Mouse (Mus musculus) CH12.LX (cell line): Measurements from ENCODE around the gene Phactr1. TPM values are rescaled to one million over a fixed set of nuclear protein-coding genes. Genes with fewer than 3 reads are reported as not detected.

Source experiments
- DNase-seq: peaks from one replicate; pipeline ENCODE4 v3.0.0-alpha.2; 2013; ENCODE audit errors: extremely low read depth
- H3K27ac ChIP-seq: 2 replicates; pipeline ENCODE4 v1.5.1; 2012; ENCODE audit warnings: low read depth, mild to moderate bottlenecking, control low read depth, moderate library complexity; ENCODE audit not compliant: insufficient read depth
- H3K27me3 ChIP-seq: replicated peaks from 2 replicates; pipeline ENCODE3; 2012; ENCODE audit warnings: inconsistent platforms
- H3K36me3 ChIP-seq, 2 experiments: replicated peaks in 1 of 2; 2 replicates each; pipeline versions ENCODE3 to v1.6.1; 2012; ENCODE audit warnings: inconsistent platforms in 1 of 2, low read length in 1 of 2, mild to moderate bottlenecking in 1 of 2, mixed read lengths in 1 of 2, moderate library complexity in 1 of 2; ENCODE audit not compliant: control insufficient read depth in 1 of 2, insufficient read depth in 1 of 2
- H3K4me1 ChIP-seq, 2 experiments: 2 replicates each; pipeline ENCODE4 v1.6.1; 2012; ENCODE audit warnings: inconsistent platforms in 1 of 2, moderate library complexity in 1 of 2; ENCODE audit not compliant: insufficient read depth in 2 of 2, control insufficient read depth in 1 of 2
- H3K4me2 ChIP-seq: 2 replicates; pipeline ENCODE4 v1.6.1; 2012; ENCODE audit warnings: low read depth, mild to moderate bottlenecking, control low read depth; ENCODE audit not compliant: poor library complexity, insufficient read depth, severe bottlenecking
- H3K4me3 ChIP-seq, 3 experiments: fragments of 150-350 bp in 1 of 3; sonication (generic) in 1 of 3; replicated peaks in 1 of 3; 2 replicates each; pipeline versions ENCODE3 to v1.5.1; 2011 to 2012; ENCODE audit warnings: low read depth in 2 of 3, low read length in 2 of 3, mild to moderate bottlenecking in 2 of 3, moderate library complexity in 2 of 3, control low read depth in 1 of 3, improper control_type of control experiment in 1 of 3, inconsistent platforms in 1 of 3, mixed read lengths in 1 of 3; ENCODE audit not compliant: poor library complexity in 1 of 3
- H3K79me2 ChIP-seq: replicated peaks from 2 replicates; pipeline ENCODE4 v1.6.1; 2012; ENCODE audit warnings: mild to moderate bottlenecking, moderate library complexity; ENCODE audit not compliant: control insufficient read depth, poor library complexity, insufficient read depth, severe bottlenecking; ENCODE audit errors: extremely low read depth
- H3K9ac ChIP-seq: 2 replicates; pipeline ENCODE4 v1.6.1; 2012; ENCODE audit warnings: low read depth, mild to moderate bottlenecking, control low read depth, moderate library complexity; ENCODE audit not compliant: insufficient read depth
- H3K9me3 ChIP-seq: replicated peaks from 2 replicates; pipeline ENCODE3; 2012; ENCODE audit warnings: low read length, inconsistent platforms, mixed read lengths
- CHD1 ChIP-seq: IDR thresholded peaks from 2 replicates; pipeline ENCODE4 v1.6.1; 2012; ENCODE audit warnings: low read depth, low read length, improper control_type of control experiment, inconsistent platforms
- CHD2 ChIP-seq: IDR thresholded peaks from 2 replicates; pipeline ENCODE4 v1.6.1; 2011; ENCODE audit warnings: low read length, improper control_type of control experiment
- CTCF ChIP-seq, 2 experiments: IDR thresholded peaks in 1 of 2; conservative IDR thresholded peaks in 1 of 2; 2 replicates each; pipeline ENCODE4 v1.5.1; 2011 to 2012; ENCODE audit warnings: low read depth in 2 of 2, low read length in 2 of 2, improper control_type of control experiment in 1 of 2, inconsistent platforms in 1 of 2, mild to moderate bottlenecking in 1 of 2, moderate library complexity in 1 of 2
- E2F4 ChIP-seq: IDR thresholded peaks from 2 replicates; pipeline ENCODE4 v1.6.1; 2011; ENCODE audit warnings: low read depth, low read length, improper control_type of control experiment; ENCODE audit not compliant: insufficient replicate concordance
- EP300 ChIP-seq: IDR thresholded peaks from 2 replicates; pipeline ENCODE4 v1.6.1; 2011; ENCODE audit warnings: low read length, improper control_type of control experiment
- ETS1 ChIP-seq: conservative IDR thresholded peaks from 2 replicates; pipeline ENCODE4 v1.6.1; 2012; ENCODE audit warnings: low read depth, mild to moderate bottlenecking, inconsistent platforms, low read length, improper control_type of control experiment, moderate library complexity
- IRF4 ChIP-seq: IDR thresholded peaks from 2 replicates; pipeline ENCODE4 v1.6.1; 2014; ENCODE audit warnings: low read depth, mild to moderate bottlenecking, inconsistent platforms, low read length, improper control_type of control experiment
- JUND ChIP-seq: conservative IDR thresholded peaks from 2 replicates; pipeline ENCODE4 v1.6.1; 2011; ENCODE audit warnings: low read depth, low read length, improper control_type of control experiment
- KAT2A ChIP-seq: IDR thresholded peaks from 2 replicates; pipeline ENCODE4 v1.6.1; 2012; ENCODE audit warnings: low read length, improper control_type of control experiment, inconsistent platforms; ENCODE audit not compliant: insufficient replicate concordance
- MAX ChIP-seq: IDR thresholded peaks from 2 replicates; pipeline ENCODE4 v1.6.1; 2011; ENCODE audit warnings: low read length, improper control_type of control experiment
- MEF2A ChIP-seq: IDR thresholded peaks from 2 replicates; pipeline ENCODE4 v1.6.1; 2014; ENCODE audit warnings: low read depth, mild to moderate bottlenecking, inconsistent platforms, low read length, improper control_type of control experiment, borderline replicate concordance
- MXI1 ChIP-seq: IDR thresholded peaks from 2 replicates; pipeline ENCODE4 v1.6.1; 2011; ENCODE audit warnings: mild to moderate bottlenecking, low read depth, low read length, improper control_type of control experiment
- NRF1 ChIP-seq: IDR thresholded peaks from 2 replicates; pipeline ENCODE4 v1.6.1; 2014; ENCODE audit warnings: low read depth, mild to moderate bottlenecking, inconsistent platforms, low read length, improper control_type of control experiment, moderate library complexity
- PAX5 ChIP-seq: IDR thresholded peaks from 2 replicates; pipeline ENCODE4 v1.6.1; 2012; ENCODE audit warnings: low read length, inconsistent platforms, mixed read lengths
- POLR2A ChIP-seq: IDR thresholded peaks from 2 replicates; pipeline ENCODE4 v1.6.1; 2011; ENCODE audit warnings: low read depth, mild to moderate bottlenecking, improper control_type of control experiment, low read length
- POLR2AphosphoS2 ChIP-seq: IDR thresholded peaks from 2 replicates; pipeline ENCODE4 v1.6.1; 2011; ENCODE audit warnings: low read depth, low read length, improper control_type of control experiment
- RCOR1 ChIP-seq: conservative IDR thresholded peaks from 2 replicates; pipeline ENCODE4 v1.6.1; 2012; ENCODE audit warnings: low read depth, mild to moderate bottlenecking, inconsistent platforms, low read length, improper control_type of control experiment
- SMC3 ChIP-seq: IDR thresholded peaks from 2 replicates; pipeline ENCODE4 v1.6.1; 2011; ENCODE audit warnings: low read depth, low read length, improper control_type of control experiment
- USF1 ChIP-seq: IDR thresholded peaks from 2 replicates; pipeline ENCODE4 v1.6.1; 2014; ENCODE audit warnings: low read depth, mild to moderate bottlenecking, inconsistent platforms, low read length, improper control_type of control experiment
- USF2 ChIP-seq: conservative IDR thresholded peaks from 2 replicates; pipeline ENCODE4 v1.6.1; 2011; ENCODE audit warnings: low read depth, low read length, improper control_type of control experiment
- ZC3H11A ChIP-seq: IDR thresholded peaks from 2 replicates; pipeline ENCODE4 v1.6.1; 2012; ENCODE audit warnings: low read depth, mild to moderate bottlenecking, inconsistent platforms, low read length, improper control_type of control experiment
- ZKSCAN1 ChIP-seq: IDR thresholded peaks from 2 replicates; pipeline ENCODE4 v1.6.1; 2012; ENCODE audit warnings: low read depth, inconsistent platforms, low read length, improper control_type of control experiment, borderline replicate concordance
- dilution Hi-C: fragments of 300-500 bp; cut with MboI; formaldehyde crosslinking; loops from 2 replicates; pipeline ENCODE4 v1.14.3; 2020; ENCODE audit warnings: low sequenced_read_pairs; ENCODE audit not compliant: extremely low pct_unique_long_range_greater_than_20kb, extremely low pct_ligation_motif_present
- in situ Hi-C: fragments of 300-500 bp; cut with MboI; formaldehyde crosslinking; loops from 3 replicates; pipeline ENCODE4 v1.14.3; 2019; ENCODE audit warnings: low sequenced_read_pairs, low pct_ligation_motif_present, low pct_unique_long_range_greater_than_20kb, mixed read lengths
- polyA plus RNA-seq: library from polyadenylated mRNA; unstranded; fragments of >175 nt; gene quantifications from 2 replicates; pipeline ENCODE4 v1.2.1, GENCODE M21; 2012; ENCODE audit warnings: low read depth; ENCODE audit not compliant: insufficient read length
- total RNA-seq, 2 experiments: library from RNA; depleted of rRNA; stranded (reverse); fragments of 300-350 nt in 1 of 2; fragments of >200 nt in 1 of 2; gene quantifications; 2 replicates each; pipeline ENCODE4 v1.2.3; 2012 to 2014

Gene Phactr1
- total and polyA plus RNA-seq, 3 experiments: 2.0 to 6.1 (median 3.1) TPM

- Histone ChIP-seq H3K27me3 (no peaks in the 10 kb centered on the region), H3K4me1 (no peaks in the 10 kb centered on the region), H3K4me2 (no peak overlapping the region), H3K9me3 (peaks cover 2% of the 10 kb centered on the region)
- in situ Hi-C loops: no loop called here
- no peak for DNase-seq
- TF ChIP-seq KAT2A (no peak), POLR2AphosphoS2 (no peak), E2F4 (no peak), RCOR1 (no peak)
- TF ChIP-seq, all 38 proteins: peak for 0
- dilution Hi-C loops: no loop called here
- H3K9ac ChIP-seq: no peak overlapping the region
- H3K27ac ChIP-seq: no peak overlapping the region
- H3K36me3 ChIP-seq: no peaks in the 10 kb centered on the region
- no peak overlapping the region for H3K4me3 ChIP-seq
- no peaks in the 10 kb centered on the region for H3K79me2 ChIP-seq
Measured at GRCm38 (mm10) chr13:43048553-43048952, 368.1 kb downstream of the Phactr1 start.

- Histone ChIP-seq H3K4me2 (no peak overlapping the region), H3K36me3 (no peaks in the 10 kb centered on the region), H3K79me2 (no peaks in the 10 kb centered on the region), H3K4me1 (no peaks in the 10 kb centered on the region), H3K27ac (no peak overlapping the region), H3K27me3 (no peaks in the 10 kb centered on the region), H3K9ac (no peak overlapping the region), H3K4me3 (no peak overlapping the region), H3K9me3 (peaks cover 2% of the 10 kb centered on the region)
- in situ Hi-C loops: no loop called here
- TF ChIP-seq JUND: no peak
- no peak for TF ChIP-seq POLR2AphosphoS2
- peak; percentile 26 to 36; a peak in 2 of 4 replicates for TF ChIP-seq CTCF (conservative IDR thresholded peaks at IDR 0.05 in 1 of 2, IDR thresholded peaks at IDR 0.05 in 1 of 2; ENCODE audit: low read depth in 2 of 2, low read length in 2 of 2)
- no peak for DNase-seq
- dilution Hi-C loops: no loop called here
Measured at GRCm38 (mm10) chr13:43053201-43053600, 372.8 kb downstream of the Phactr1 start.

- no peaks in the 10 kb centered on the region for H3K27me3 ChIP-seq
- no peaks in the 10 kb centered on the region for H3K79me2 ChIP-seq
- no peak overlapping the region for H3K4me2 ChIP-seq
- no peak overlapping the region for H3K4me3 ChIP-seq
- peaks cover 2% of the 10 kb centered on the region for H3K9me3 ChIP-seq
- in situ Hi-C loops (no loop called here), dilution Hi-C loops (no loop called here)
- no peaks in the 10 kb centered on the region for H3K4me1 ChIP-seq
- H3K9ac ChIP-seq: no peak overlapping the region
- TF ChIP-seq MAX (no peak), PAX5 (no peak), SMC3 (no peak), MXI1 (no peak), CHD2 (no peak), POLR2A (no peak), EP300 (no peak), IRF4 (no peak), USF2 (no peak), ZKSCAN1 (no peak), ETS1 (no peak), NRF1 (no peak), ZC3H11A (no peak), CHD1 (no peak), MEF2A (no peak), USF1 (no peak), POLR2AphosphoS2 (no peak), KAT2A (no peak)
- H3K36me3 ChIP-seq: no peaks in the 10 kb centered on the region
- H3K27ac ChIP-seq: no peak overlapping the region
- DNase-seq: no peak
Measured at GRCm38 (mm10) chr13:43055136-43055535, 374.7 kb downstream of the Phactr1 start.
